Mouse (Mus musculus): ENCODE measurements around the gene Golgb1.

GRCm38 (mm10) chr16:36869442-36869841 is 5.5 kb upstream of the Golgb1 start:
- TF ChIP-seq GATA2 (IDR thresholded peaks at IDR 0.05; ENCODE audit: borderline replicate concordance, low read depth, low read length), result no peak
- TF ChIP-seq CTCF (IDR thresholded peaks at IDR 0.05; ENCODE audit: low read depth, low read length), result no peak
- no peak for TF ChIP-seq GATA1 (IDR thresholded peaks at IDR 0.05; ENCODE audit: borderline replicate concordance, low read length)
